Mouse (Mus musculus): Measurements from ENCODE around the gene Slc22a23.

Gene Slc22a23

GRCm38 (mm10) chr13:34343719-34344375 lies 1.1 kb downstream of the Slc22a23 start:
- no peak for DNase-seq (ENCODE audit: low read depth, low spot score)

GRCm38 (mm10) chr13:34342286-34342890 lies 2.6 kb downstream of the Slc22a23 start:
- DNase-seq (ENCODE audit: low read depth, low spot score): no peak

GRCm38 (mm10) chr13:34336895-34337294 lies 8.1 kb downstream of the Slc22a23 start:
- no peak for DNase-seq (ENCODE audit: low read depth, low spot score)

DNA sequence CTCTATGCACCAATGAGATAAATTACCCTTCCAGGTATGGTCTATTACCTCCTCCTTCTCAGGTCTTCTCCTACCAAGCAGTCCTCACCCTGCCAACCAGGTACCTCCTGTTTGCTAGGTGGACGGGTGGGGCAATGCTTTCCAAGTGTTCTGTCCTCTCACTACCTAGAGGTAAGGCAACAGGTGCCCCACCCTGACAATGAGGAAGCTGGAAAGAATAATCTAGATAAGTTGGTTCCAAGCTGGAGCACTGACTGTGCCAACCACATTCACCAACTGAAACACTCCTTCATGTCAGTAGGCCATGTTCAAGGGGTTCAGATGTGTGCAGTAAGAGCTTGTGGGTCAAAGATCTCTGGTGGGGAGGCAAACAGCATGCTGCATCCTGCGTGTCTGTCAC lies 10.1 kb downstream of the Slc22a23 start:
- no peak for DNase-seq (ENCODE audit: low read depth, low spot score)

GRCm38 (mm10) chr13:34332762-34333161 lies 12.2 kb downstream of the Slc22a23 start:
- DNase-seq (ENCODE audit: low read depth, low spot score): no peak

- no peak for DNase-seq (ENCODE audit: low read depth, low spot score)
Observed at GRCm38 (mm10) chr13:34331399-34332186, 13.4 kb downstream of the Slc22a23 start.

GRCm38 (mm10) chr13:34329589-34329988 lies 15.4 kb downstream of the Slc22a23 start:
- DNase-seq (ENCODE audit: low read depth, low spot score): no peak

GRCm38 (mm10) chr13:34326992-34327391 lies 18.0 kb downstream of the Slc22a23 start:
- DNase-seq (ENCODE audit: low read depth, low spot score): no peak

DNA sequence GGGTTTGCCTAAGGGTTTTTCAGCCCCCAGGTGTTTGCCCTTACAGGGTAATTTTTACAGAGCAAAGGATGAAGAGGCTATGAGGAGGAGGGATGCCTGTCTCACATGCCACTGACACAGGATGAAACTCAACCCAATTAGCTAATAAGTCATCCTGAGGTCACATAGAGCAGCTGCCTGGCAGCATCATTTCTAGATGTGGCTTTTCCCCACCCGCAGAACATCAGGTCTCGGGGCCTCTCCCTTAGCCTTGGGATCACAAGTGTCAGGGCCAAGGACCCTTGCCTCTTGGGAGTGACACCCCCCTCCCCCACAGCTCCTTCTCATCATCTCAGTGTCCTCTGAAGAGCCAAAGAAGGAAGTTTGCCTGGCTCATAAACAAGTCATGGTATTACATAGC lies 21.6 kb downstream of the Slc22a23 start:
- DNase-seq (ENCODE audit: low read depth, low spot score): no peak

GRCm38 (mm10) chr13:34320482-34320881 lies 24.5 kb downstream of the Slc22a23 start:
- no peak for DNase-seq (ENCODE audit: low read depth, low spot score)

DNA sequence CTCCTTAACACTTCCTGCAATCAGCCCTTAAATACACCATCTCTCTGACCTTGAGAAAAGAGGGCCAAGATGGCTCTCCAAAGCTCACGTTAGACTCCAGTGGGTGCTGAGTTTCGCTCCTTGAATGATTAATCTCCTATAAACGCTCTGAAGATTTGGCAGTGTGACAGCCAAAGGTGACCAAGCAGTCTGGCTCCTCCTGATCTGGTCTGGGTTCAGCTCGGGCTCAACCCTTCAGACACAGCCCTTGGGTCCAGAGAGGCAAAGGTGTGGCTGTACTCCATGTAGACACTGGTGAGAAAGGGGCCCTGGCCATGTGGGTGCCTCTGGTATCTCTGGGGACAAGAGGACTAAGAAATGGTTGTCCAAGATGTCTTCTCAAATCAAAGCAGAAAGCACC lies 27.9 kb downstream of the Slc22a23 start:
- DNase-seq (ENCODE audit: low read depth, low spot score): no peak

DNA sequence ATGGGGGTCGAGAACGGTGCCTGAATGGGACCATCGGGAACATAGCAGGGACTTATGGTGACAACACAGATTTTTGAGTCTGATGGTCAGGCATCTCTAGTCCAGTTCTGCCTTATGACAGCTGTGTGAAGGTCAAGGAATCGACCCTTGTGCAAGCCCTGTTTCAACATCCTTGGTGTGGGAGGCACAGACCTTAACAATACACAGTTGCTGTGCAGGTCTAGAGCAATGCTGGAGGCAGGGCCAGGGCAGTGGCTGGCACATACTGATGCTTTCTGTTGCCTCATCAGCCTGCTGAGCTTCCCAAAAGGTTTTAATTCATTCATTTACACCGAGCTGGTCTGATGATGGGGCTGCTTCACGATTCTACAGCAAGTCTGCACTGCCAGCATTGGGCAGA lies 28.5 kb downstream of the Slc22a23 start:
- no peak for DNase-seq (ENCODE audit: low read depth, low spot score)

GRCm38 (mm10) chr13:34313033-34313491 lies 31.9 kb downstream of the Slc22a23 start:
- no peak for DNase-seq (ENCODE audit: low read depth, low spot score)

DNA sequence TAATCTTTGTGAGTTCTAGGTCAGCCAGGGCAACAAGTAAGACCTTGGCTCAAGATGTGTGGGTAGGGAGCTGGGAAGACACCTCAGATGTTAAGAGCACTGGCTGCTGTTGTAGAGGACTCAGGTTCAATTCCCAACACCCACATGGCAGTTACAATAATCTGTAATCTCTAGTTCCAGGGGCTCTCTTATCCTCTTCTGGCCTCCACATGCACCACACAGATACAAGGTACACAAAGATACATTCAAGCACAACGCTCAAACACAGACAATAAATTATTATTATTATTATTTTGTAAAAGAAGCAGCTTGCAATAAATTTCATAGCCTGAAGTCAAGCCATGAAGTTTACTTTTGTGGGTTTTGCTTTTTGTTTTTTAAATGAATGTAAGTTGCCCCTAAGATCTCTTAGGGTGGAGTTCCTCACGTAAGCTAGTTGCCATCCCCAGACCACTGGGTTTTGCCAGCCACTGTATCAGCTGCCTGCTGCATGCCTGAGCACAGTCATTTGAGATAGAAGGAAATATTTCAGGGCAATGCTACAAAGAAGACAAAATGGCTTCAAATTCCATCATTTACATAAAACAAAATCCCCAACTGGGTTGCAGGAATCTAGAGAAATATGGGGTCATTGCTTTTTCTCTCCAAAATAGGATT lies 32.5 kb downstream of the Slc22a23 start:
- DNase-seq (ENCODE audit: low read depth, low spot score): no peak

DNA sequence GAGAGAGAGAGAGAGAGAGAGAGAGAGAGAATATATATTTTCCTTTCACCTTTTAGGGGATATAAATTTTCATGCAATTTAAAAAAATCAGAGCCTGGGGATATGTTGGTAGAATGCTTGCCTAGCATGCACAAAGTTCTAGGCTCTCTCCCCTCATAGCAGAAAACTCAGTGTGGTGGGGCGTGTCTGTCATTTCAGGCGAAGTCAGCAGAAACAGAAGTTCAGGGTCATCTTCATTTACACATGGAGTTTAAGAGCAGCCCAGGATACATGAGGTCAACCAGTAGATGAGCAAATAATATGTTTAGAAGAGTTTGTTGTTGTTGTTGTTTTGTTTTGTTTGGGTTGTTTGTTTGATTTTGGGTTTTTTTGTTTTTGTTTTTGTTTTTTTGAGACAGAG lies 33.4 kb downstream of the Slc22a23 start:
- DNase-seq (ENCODE audit: low read depth, low spot score): no peak

- no peak for DNase-seq (ENCODE audit: low read depth, low spot score)
Observed at GRCm38 (mm10) chr13:34308604-34308927, 36.4 kb downstream of the Slc22a23 start.

- DNase-seq (ENCODE audit: low read depth, low spot score): no peak
Observed at GRCm38 (mm10) chr13:34307696-34308603, 37.0 kb downstream of the Slc22a23 start.

- DNase-seq (ENCODE audit: low read depth, low spot score): no peak
Observed at GRCm38 (mm10) chr13:34305964-34306671, 38.9 kb downstream of the Slc22a23 start.

DNA sequence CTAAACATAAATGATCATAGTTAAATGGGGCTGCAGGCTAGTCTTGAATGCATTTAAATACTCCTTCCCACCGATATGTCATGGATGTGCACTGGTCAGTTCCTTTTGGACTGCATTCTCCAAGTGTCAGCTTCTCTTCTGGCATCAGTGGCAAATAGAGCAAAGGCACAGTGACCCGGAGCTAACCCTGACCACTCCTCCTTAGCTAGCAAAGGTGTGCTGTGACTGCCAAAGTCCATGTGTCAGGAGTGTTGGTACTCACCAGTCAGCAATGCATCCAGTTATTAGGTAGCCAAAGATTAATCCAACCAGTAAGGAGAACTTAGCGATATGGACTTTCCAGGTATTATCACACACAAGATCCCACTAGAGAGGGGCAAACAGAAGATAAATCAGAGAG lies 40.1 kb downstream of the Slc22a23 start:
- DNase-seq (ENCODE audit: low read depth, low spot score): no peak

DNA sequence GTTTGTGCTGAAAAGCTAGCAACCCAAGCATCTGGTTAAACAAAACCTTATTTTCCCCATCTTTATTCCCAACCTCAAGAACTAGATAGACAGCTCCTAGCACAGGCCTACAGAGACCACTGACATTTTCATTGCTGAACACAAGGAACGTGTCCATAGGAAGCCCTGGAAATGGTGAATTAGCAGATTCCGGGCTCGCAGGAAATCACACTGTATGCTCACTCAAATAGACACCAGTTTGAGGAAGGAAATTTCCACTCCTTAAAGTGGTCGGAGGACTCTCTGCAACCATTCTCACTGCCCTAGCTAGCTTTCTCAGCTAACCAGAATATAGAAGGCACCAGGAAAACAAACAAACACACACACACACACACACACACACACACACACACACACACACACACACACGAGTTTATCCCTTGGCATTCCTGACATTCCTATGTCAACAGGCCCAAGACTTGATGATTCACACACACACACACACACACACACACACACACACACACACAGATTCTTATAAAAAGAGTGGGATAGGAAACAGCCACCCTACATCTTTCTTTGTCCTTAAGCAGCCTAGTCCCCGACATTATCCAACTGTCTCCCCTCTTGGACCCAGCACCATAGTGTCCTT lies 41.5 kb downstream of the Slc22a23 start:
- no peak for DNase-seq (ENCODE audit: low read depth, low spot score)
